Mouse (Mus musculus) neural tube, embryonic 12.5 days (tissue): ENCODE data around the gene Vps25. TPM values are rescaled to one million over a fixed set of nuclear protein-coding genes. Genes with fewer than 3 reads are reported as not detected.
A peak's percentile ranks its signal among the peaks of the same experiment; 100 is the strongest.

Experiments
- ATAC-seq: fragments of 200-750 bp; cut with Nextera tagmentation; 2 replicates; pipeline ENCODE4 v1.8.0; 2017; ENCODE audit warnings: low read depth, mild to moderate bottlenecking, moderate TSS enrichment, moderate library complexity; ENCODE audit not compliant: low FRiP score
- H3K27ac ChIP-seq: fragments of 300-500 bp; sonication (generic); 2 replicates; pipeline ENCODE4 v1.5.1; 2016
- H3K27me3 ChIP-seq: fragments of 300-500 bp; sonication (generic); replicated peaks from 2 replicates; pipeline ENCODE4 v1.6.1; 2016; ENCODE audit warnings: mild to moderate bottlenecking
- H3K36me3 ChIP-seq: fragments of 300-500 bp; sonication (generic); 2 replicates; pipeline ENCODE4 v1.6.1; 2016; ENCODE audit warnings: mild to moderate bottlenecking
- H3K4me1 ChIP-seq: fragments of 300-500 bp; sonication (generic); 2 replicates; pipeline ENCODE4 v1.6.1; 2016
- H3K4me2 ChIP-seq: fragments of 300-500 bp; sonication (generic); replicated peaks from 2 replicates; pipeline ENCODE4 v1.6.1; 2016; ENCODE audit warnings: mild to moderate bottlenecking
- H3K4me3 ChIP-seq: fragments of 300-500 bp; sonication (generic); 2 replicates; pipeline ENCODE4 v1.5.1; 2016
- H3K9ac ChIP-seq: fragments of 300-500 bp; sonication (generic); 2 replicates; pipeline ENCODE4 v1.6.1; 2016; ENCODE audit warnings: mild to moderate bottlenecking
- H3K9me3 ChIP-seq: fragments of 300-500 bp; sonication (generic); 2 replicates; pipeline ENCODE4 v1.6.1; 2016; ENCODE audit warnings: mild to moderate bottlenecking
- WGBS: fragments of 180-500 bp; shearing (Covaris S2); methylation state at CpG from one replicate; pipeline ENCODE4 v1.1.7; 2016; 5-methylcytosine and 5-hydroxymethylcytosine counted together
- polyA plus RNA-seq: library from polyadenylated mRNA; unstranded; fragments of >200 nt; fragmentation: Nextera tagmentation; extraction: Ambion mirVana; gene quantifications from 2 replicates; pipeline ENCODE4 v1.2.1, GENCODE M21; 2016

Gene Vps25
- polyA plus RNA-seq, 1 experiment from 2014 or later = 103 TPM

DNA sequence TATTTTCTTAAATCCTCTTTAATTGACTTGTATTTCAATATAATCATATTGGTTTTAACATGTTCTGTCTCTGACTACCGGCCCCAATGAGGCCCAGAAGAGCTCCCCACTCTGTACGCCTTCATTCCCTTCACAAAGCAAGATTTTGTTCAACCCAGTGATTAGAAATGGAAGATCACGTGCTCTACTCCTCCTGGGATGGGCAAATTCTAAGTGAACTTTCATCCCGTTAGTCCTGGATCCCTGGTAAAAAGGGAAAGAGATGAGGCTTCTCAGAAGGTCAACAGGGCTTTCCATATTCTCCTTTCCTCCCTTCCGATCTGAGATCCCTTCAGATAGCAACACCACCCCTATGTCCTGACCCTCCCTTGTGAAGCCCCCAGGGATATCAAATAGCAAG is 23.0 kb upstream of the Vps25 start:
- Histone ChIP-seq H3K9me3 (no peaks in the 10 kb centered on the region), H3K27me3 (no peaks in the 10 kb centered on the region), H3K4me3 (no peak overlapping the region), H3K9ac (0 out of 2 replicates have a peak overlapping the region, but pooled peaks have one; percentile 18), H3K36me3 (no peaks in the 10 kb centered on the region), H3K4me2 (peak overlapping the region; percentile 40), H3K4me1 (peaks cover 14% of the 10 kb centered on the region; the same call in 1 of the 2 replicates), H3K27ac (peak overlapping the region; percentile 18; the same call in 1 of the 2 replicates)
- ATAC-seq = no peak
- 28% methylated on average over 5 of the region's 5 CpGs for WGBS

DNA sequence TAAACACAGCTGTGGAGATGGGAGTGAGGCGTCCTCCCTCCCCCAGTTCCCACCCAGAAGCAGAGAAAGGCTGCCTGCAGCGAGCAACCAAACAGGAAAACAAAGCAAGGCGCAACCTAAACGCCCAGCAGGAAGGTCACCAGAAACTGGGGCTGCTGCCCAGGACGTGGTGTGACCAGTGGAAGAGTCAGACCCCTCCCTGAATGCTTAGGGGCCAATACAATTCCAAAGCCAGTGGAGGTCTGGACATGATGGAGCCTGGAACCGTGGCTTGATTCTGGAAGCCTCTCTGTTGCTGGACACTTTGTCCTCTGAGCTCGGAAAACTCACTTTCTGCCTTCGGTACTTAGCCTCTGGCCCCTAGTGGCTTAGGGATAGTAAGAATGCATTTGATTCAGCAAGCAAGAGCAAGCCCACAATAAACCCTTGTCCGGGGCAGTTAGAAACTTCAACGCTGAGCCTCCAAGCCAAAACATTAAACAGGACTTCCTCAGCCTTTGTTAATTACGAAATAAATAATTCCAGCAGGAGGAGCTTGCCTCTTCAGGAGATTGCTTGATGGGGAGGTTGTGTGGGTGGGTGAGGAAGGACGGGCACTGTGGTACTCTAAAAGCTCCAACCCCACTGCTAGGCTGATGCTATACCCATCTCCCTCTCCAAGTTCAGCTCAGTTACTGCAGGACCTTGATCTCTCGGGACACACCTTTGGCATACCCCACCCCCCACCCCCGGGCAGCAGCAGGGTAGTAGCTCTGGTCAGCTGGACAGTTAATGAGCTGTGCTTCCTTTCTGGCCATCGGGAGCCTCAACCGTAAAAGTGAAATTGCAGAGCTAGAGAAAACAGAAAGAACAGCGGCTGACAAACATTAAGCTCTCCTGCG is 22.3 kb upstream of the Vps25 start:
- Histone ChIP-seq H3K9me3 (no peaks in the 10 kb centered on the region), H3K36me3 (no peaks in the 10 kb centered on the region), H3K4me3 (no peak overlapping the region), H3K4me1 (peaks cover 9% of the 10 kb centered on the region; the same call in 1 of the 2 replicates), H3K4me2 (peak overlapping the region; percentile 40), H3K9ac (0 out of 2 replicates have a peak overlapping the region, but pooled peaks have one; percentile 18), H3K27ac (peak overlapping the region; percentile 18; the same call in 1 of the 2 replicates), H3K27me3 (no peaks in the 10 kb centered on the region)
- WGBS = 7% methylated on average over 18 of the region's 18 CpGs
- ATAC-seq = no peak

DNA sequence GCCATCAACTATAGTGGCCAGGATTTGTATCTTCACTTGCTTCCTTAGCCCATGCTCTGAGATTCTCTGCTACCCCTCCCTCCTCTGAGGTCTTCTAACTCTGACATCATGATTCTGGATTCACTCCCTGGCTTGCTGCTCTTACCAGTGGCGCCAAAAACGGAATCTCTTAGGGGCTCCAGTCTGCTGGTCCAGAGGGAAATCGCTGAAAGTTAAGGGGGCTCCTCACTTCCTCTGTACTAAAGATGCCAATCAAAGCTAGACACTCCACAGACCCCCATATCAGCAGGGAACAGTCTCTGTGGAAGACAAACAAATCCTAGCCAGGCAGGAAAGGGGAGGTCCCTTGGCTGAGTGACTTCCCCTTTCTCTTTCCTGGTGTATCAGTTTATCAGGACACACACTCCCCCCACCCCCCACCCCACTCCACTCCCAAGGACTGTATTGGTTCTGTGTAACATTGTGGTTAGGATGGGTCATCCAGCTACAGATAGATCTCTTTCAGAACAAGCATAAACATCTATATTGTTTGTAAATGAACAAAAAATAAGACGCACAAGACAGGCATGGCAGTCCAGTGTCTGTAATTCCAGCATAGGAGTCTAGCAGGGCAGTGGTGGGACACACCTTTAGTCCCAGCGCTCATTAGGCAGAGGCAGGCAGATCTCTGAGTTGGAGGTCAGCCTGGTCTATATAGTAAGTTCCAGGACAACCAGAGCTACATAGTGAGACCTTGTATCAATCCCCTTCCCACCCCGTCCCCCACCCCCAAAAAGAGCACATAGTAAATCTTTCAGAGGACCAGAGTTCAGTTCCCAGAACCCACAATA is 21.3 kb upstream of the Vps25 start:
- Histone ChIP-seq H3K36me3 (no peaks in the 10 kb centered on the region), H3K9ac (no peak overlapping the region), H3K4me1 (peaks cover 6% of the 10 kb centered on the region; the same call in 1 of the 2 replicates), H3K9me3 (no peaks in the 10 kb centered on the region), H3K27ac (no peak overlapping the region), H3K4me3 (no peak overlapping the region), H3K4me2 (peak overlapping the region; percentile 40; the same call in 1 of the 2 replicates), H3K27me3 (no peaks in the 10 kb centered on the region)
- no peak for ATAC-seq
- WGBS = 60% methylated on average over 6 of the region's 6 CpGs

DNA sequence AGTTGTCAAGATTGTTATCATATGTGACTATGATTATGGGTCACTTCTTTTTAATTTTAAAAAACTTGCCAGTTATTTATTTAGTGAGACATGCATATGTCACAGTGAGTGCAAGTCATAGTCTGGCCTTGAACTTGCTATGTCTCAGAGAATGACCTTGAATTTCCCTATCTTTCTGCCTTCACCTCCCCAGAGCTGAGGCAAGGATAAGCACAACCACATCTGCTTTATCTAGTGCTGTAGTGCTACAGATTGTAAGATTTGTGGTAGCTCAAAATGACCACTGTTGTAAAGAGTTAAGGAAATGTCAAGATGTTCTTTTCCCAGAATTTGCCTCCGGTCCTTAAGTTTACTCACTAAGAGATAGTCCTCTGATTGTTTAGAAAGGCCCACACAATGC is 20.3 kb upstream of the Vps25 start:
- Histone ChIP-seq H3K27ac (no peak overlapping the region), H3K36me3 (no peaks in the 10 kb centered on the region), H3K9me3 (no peaks in the 10 kb centered on the region), H3K4me1 (peaks cover 6% of the 10 kb centered on the region; the same call in 1 of the 2 replicates), H3K9ac (no peak overlapping the region), H3K4me2 (no peak overlapping the region), H3K27me3 (no peaks in the 10 kb centered on the region), H3K4me3 (no peak overlapping the region)
- ATAC-seq = no peak
- WGBS = 85% methylated on average over 1 of the region's 1 CpGs

DNA sequence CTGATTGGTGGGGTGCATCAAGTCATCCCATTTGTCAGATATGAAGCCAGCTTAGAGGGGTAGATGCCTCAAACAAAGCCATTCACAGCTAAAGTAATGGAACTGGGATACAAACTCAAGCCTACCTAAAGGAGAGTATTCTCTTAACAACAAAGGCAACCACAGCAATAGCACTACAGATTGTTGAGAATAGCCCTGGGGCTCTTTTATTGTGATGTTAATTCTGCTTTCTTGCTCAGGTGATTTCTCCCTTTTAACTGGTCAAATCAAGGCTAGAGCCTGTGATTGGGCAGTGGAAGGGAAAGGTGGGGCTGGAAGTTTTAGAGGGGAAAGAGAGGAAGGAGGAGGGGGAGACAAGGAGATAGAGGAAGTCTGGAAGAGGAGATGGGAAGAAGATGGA is 19.4 kb upstream of the Vps25 start:
- no peak for ATAC-seq
- H3K4me1 ChIP-seq = peaks cover 6% of the 10 kb centered on the region; the same call in 1 of the 2 replicates

GRCm38 (mm10) chr11:101235429-101235828 is 18.1 kb upstream of the Vps25 start:
- H3K27ac ChIP-seq = no peak overlapping the region
- peaks cover 6% of the 10 kb centered on the region; the same call in 1 of the 2 replicates for H3K4me1 ChIP-seq
- H3K4me3 ChIP-seq = no peak overlapping the region
- H3K36me3 ChIP-seq = no peaks in the 10 kb centered on the region
- no peak overlapping the region for H3K4me2 ChIP-seq
- no peaks in the 10 kb centered on the region for H3K9me3 ChIP-seq
- no peak for ATAC-seq
- H3K9ac ChIP-seq = no peak overlapping the region
- no peaks in the 10 kb centered on the region for H3K27me3 ChIP-seq

More for the DNA sequence above, 19.4 kb upstream of the Vps25 start:
- Histone ChIP-seq H3K27ac (no peak overlapping the region), H3K36me3 (no peaks in the 10 kb centered on the region), H3K4me3 (no peak overlapping the region), H3K4me2 (no peak overlapping the region), H3K27me3 (no peaks in the 10 kb centered on the region), H3K9ac (no peak overlapping the region), H3K9me3 (no peaks in the 10 kb centered on the region)

- Histone ChIP-seq H3K36me3 (no peaks in the 10 kb centered on the region), H3K4me3 (no peak overlapping the region), H3K9me3 (no peaks in the 10 kb centered on the region), H3K4me1 (no peaks in the 10 kb centered on the region), H3K27me3 (no peaks in the 10 kb centered on the region), H3K9ac (no peak overlapping the region), H3K27ac (no peak overlapping the region), H3K4me2 (no peak overlapping the region)
- WGBS = 91% methylated on average over 5 of the region's 5 CpGs
- ATAC-seq = no peak
Measured at GRCm38 (mm10) chr11:101236782-101237181, 16.7 kb upstream of the Vps25 start.

DNA sequence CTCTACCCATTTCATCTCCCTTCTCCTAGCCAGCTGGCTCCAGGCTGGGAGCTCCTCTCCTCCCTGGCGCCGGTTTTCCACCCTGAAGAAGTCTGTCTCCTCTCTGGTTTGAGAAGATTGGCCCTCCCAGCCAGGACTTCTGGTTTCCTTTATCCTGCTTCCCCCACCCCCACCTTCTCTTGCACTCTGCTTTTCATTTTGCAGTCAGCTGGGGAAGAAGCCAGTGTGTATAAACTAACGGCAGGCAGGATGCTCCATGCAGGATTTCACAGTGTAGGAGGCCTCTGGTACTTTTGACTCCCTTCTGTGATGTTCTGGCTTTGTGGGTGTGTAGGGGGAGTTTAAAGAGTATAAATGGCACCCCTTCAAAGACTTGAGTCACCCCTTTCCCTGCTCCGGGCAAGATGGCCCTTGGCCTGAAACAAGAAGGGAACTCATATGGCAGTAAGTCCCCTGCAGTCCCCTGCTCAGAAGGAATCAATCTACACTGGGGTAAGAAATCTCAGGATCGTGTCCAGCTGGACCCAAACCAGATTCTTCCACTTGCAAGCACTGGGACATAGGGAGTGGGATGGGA is 15.3 kb upstream of the Vps25 start:
- 68% methylated on average over 5 of the region's 5 CpGs for WGBS

GRCm38 (mm10) chr11:101245071-101245470 is 8.4 kb upstream of the Vps25 start:
- H3K9me3 ChIP-seq = no peaks in the 10 kb centered on the region
- H3K4me2 ChIP-seq = no peak overlapping the region
- no peak overlapping the region for H3K4me3 ChIP-seq
- WGBS = 36% methylated on average over 4 of the region's 4 CpGs
- no peaks in the 10 kb centered on the region; the same call in 1 of the 2 replicates for H3K36me3 ChIP-seq
- no peak overlapping the region for H3K9ac ChIP-seq
- no peak for ATAC-seq
- H3K27ac ChIP-seq = no peak overlapping the region
- peaks cover 32% of the 10 kb centered on the region for H3K27me3 ChIP-seq
- H3K4me1 ChIP-seq = peaks cover 15% of the 10 kb centered on the region

More for the DNA sequence above, 15.3 kb upstream of the Vps25 start:
- Histone ChIP-seq H3K36me3 (no peaks in the 10 kb centered on the region), H3K9me3 (no peaks in the 10 kb centered on the region), H3K27me3 (no peaks in the 10 kb centered on the region), H3K4me2 (no peak overlapping the region), H3K27ac (no peak overlapping the region), H3K9ac (0 out of 2 replicates have a peak overlapping the region, but pooled peaks have one; percentile 3), H3K4me1 (no peaks in the 10 kb centered on the region), H3K4me3 (no peak overlapping the region)
- ATAC-seq = no peak

- WGBS = under 1% methylated on average over 62 of the region's 63 CpGs
- Histone ChIP-seq H3K4me1 (peaks cover 15% of the 10 kb centered on the region), H3K27me3 (peaks cover 32% of the 10 kb centered on the region)
Measured at GRCm38 (mm10) chr11:101245855-101246701, 7.4 kb upstream of the Vps25 start, which contains the start of gene Ramp2. Ramp2 (plus strand) TSS chr11:101246028.

DNA sequence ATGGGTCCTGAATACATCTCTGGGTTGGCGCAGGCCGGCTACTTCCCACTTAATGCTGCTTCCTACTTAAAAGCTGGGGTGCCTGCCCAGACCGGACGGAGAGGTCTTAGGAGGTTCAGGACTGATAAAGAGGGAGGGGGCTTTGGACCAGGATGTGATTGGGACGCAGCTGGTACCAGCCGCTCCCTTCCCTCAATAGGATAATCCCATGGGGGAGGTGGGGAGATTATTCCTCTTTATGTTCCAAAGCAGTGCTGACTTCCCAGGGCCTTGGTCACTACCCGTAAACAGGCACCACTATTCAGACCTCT is 6.8 kb upstream of the Vps25 start:
- Histone ChIP-seq H3K36me3 (no peaks in the 10 kb centered on the region; the same call in 1 of the 2 replicates), H3K27me3 (peaks cover 32% of the 10 kb centered on the region), H3K9ac (peak overlapping the region; percentile 72; the same call in 1 of the 2 replicates), H3K9me3 (no peaks in the 10 kb centered on the region), H3K27ac (no peak overlapping the region), H3K4me1 (peaks cover 15% of the 10 kb centered on the region), H3K4me3 (peak overlapping the region; percentile 61), H3K4me2 (peak overlapping the region; percentile 98)
- WGBS = 6% methylated on average over 7 of the region's 7 CpGs
- ATAC-seq = 0 out of 2 replicates have a peak, but pooled peaks have one; percentile 13

More at GRCm38 (mm10) chr11:101245855-101246701, 7.4 kb upstream of the Vps25 start, which contains the start of gene Ramp2:
- peak; percentile 48; the same call in 1 of the 2 replicates for ATAC-seq
- Histone ChIP-seq H3K9me3 (no peaks in the 10 kb centered on the region), H3K4me3 (peak within 1 kb of the TSS; percentile 61), H3K27ac (no peak within 1 kb of the TSS), H3K4me2 (peak within 1 kb of the TSS; percentile 98), H3K36me3 (no peaks in the 10 kb centered on the region; the same call in 1 of the 2 replicates), H3K9ac (peak within 1 kb of the TSS; percentile 72)
